Mouse (Mus musculus) kidney, adult 2 months (tissue): Measurements from ENCODE around the gene Stx8. TPM values are rescaled to one million over a fixed set of nuclear protein-coding genes. Genes with fewer than 3 reads are reported as not detected.

Experiments used
- DNase-seq: peaks from one replicate; pipeline ENCODE4 v3.0.0; 2021
- H3K27ac ChIP-seq: fragments of 200-500 bp; 2 replicates; pipeline ENCODE4 v1.5.1; 2012; ENCODE audit warnings: low read depth, low read length, control low read depth, inconsistent platforms; ENCODE audit not compliant: insufficient read depth
- H3K27me3 ChIP-seq: fragments of 200-500 bp; replicated peaks from 2 replicates; pipeline ENCODE4 v1.6.1; 2012; ENCODE audit warnings: mild to moderate bottlenecking, moderate library complexity, low read length, inconsistent platforms; ENCODE audit not compliant: control insufficient read depth, insufficient read depth
- H3K36me3 ChIP-seq: fragments of 200-500 bp; 2 replicates; pipeline ENCODE4 v1.6.1; 2012; ENCODE audit warnings: mild to moderate bottlenecking, moderate library complexity, low read length, inconsistent platforms; ENCODE audit not compliant: control insufficient read depth, insufficient read depth
- H3K4me1 ChIP-seq: fragments of 200-500 bp; 2 replicates; pipeline ENCODE4 v1.6.1; 2011; ENCODE audit warnings: low read length; ENCODE audit not compliant: control insufficient read depth, insufficient read depth
- H3K4me3 ChIP-seq: fragments of 200-500 bp; 2 replicates; pipeline ENCODE4 v1.5.1; 2011; ENCODE audit warnings: mild to moderate bottlenecking, low read depth, low read length, control low read depth; ENCODE audit not compliant: insufficient read depth
- CTCF ChIP-seq: fragments of 200-500 bp; conservative IDR thresholded peaks from 2 replicates; pipeline ENCODE4 v1.5.1; 2011; ENCODE audit warnings: low read depth, mild to moderate bottlenecking, control low read depth, low read length, moderate library complexity, mixed read lengths; ENCODE audit not compliant: insufficient read depth, insufficient read length
- POLR2A ChIP-seq: fragments of 200-500 bp; IDR thresholded peaks from one replicate; pipeline ENCODE4 v1.6.1; 2011; ENCODE audit warnings: low read depth, low read length, control low read depth
- WGBS: fragments of 180-500 bp; shearing (Covaris S2); methylation state at CpG from one replicate; pipeline ENCODE4 v1.1.7; 2018; 5-methylcytosine and 5-hydroxymethylcytosine counted together
- polyA plus RNA-seq: library from polyadenylated mRNA; depleted of rRNA; stranded (reverse); fragments of >200 nt; gene quantifications from 2 replicates; pipeline ENCODE4 v1.2.3, GENCODE M21; 2012

The Stx8 gene
- polyA plus RNA-seq, 1 experiment = 10.7 TPM

- Histone ChIP-seq H3K4me3 (no peak overlapping the region), H3K27me3 (no peaks in the 10 kb centered on the region), H3K36me3 (no peaks in the 10 kb centered on the region), H3K4me1 (peaks cover 8% of the 10 kb centered on the region), H3K27ac (0 out of 2 replicates have a peak overlapping the region, but pooled peaks have one; percentile 7)
- WGBS = 88% methylated on average over 11 of the region's 11 CpGs
- TF ChIP-seq POLR2A = no peak
- TF ChIP-seq CTCF = no peak
- DNase-seq = no peak
These were observed 67.4 kb downstream of the Stx8 start for GRCm38 (mm10) chr11:68033331-68033926.

DNA sequence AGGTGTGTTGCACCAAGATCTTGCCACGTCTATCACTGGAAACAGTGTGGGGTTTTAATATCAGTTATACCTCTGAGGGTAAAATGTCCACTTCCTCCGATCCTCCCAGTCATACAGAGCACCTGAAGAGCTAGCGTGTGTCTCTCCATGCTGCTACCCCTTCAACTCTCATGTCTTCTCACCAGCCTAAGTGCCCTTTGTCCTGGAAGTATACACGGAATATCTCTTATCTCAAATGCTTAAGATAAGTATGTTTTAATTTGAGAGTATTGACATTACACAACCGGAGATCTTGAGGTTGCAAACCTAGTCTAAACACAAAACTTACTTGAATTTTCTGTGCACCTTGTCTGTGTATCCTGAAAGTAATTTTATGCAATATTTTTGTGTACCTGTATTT, 68.4 kb downstream of the Stx8 start:
- Histone ChIP-seq H3K36me3 (no peaks in the 10 kb centered on the region), H3K27me3 (no peaks in the 10 kb centered on the region), H3K4me3 (no peak overlapping the region), H3K4me1 (peaks cover 8% of the 10 kb centered on the region), H3K27ac (no peak overlapping the region)
- no peak for DNase-seq
- 95% methylated on average over 5 of the region's 5 CpGs for WGBS
- TF ChIP-seq CTCF (no peak), POLR2A (no peak)

- TF ChIP-seq CTCF (no peak), POLR2A (no peak)
- Histone ChIP-seq H3K4me1 (peaks cover 8% of the 10 kb centered on the region), H3K27ac (no peak overlapping the region), H3K27me3 (no peaks in the 10 kb centered on the region), H3K4me3 (no peak overlapping the region), H3K36me3 (no peaks in the 10 kb centered on the region)
- DNase-seq = no peak
- 92% methylated on average over 4 of the region's 4 CpGs for WGBS
These were observed 69.4 kb downstream of the Stx8 start for GRCm38 (mm10) chr11:68035303-68035891.

DNA sequence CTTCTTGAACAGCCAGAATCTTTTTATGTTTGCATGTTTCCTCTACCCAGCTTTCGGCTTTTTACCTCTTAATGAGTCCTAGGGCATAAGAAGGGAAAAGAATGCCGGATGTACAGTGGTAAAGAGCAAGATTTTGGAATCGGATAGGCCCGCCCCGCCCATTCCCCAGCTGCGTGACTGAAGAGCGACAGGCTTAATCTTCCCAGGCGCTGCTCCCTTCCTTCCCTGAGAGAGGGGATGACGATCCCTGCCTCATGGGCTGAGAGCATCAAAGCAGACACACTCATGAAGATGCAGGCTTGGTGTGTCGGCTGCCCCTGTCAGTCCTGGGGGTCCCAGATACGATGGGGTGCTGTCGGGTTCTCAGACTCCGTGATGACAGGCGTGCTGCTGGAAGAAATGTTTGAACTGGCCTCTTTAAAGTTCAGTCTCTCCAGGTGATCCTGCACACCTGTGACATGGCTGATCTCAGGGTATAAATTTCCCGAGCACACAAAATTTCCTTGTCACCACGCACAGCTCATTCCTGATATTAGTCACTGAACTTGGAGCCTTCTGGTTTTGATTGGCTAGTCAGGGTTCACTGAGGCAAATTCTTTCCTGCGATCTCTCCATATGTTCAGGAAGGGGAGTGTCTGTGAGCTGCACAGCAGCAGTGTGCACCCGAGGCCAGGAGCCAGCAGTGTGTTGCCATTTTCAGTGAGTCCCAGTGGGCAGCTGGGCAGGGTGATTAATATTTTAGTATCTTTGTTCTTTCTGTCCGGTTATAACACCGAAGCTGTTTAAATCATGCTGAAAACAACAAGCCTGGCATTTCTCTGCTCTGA, 70.4 kb downstream of the Stx8 start:
- DNase-seq = no peak

DNA sequence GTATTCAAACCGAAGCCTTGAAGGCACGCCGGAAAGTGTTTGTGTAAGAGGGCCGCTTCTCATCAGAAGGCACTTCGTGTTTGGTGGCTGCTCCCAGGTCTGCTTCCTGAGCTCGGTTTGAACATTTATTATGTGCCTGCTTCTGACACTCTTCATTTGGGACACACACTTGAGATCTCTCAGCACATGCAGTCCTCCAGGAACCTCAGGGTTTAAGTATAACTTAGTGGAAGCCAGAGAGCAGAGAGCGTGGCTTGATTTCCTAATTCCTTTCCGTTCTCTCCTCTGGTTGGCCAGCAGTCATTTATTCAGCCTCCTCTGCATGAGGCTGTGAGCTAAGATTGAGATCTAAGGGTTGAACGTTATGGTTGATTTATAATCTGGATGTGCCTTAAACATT, 71.1 kb downstream of the Stx8 start:
- no peaks in the 10 kb centered on the region for H3K27me3 ChIP-seq
- H3K36me3 ChIP-seq = no peaks in the 10 kb centered on the region
- H3K4me3 ChIP-seq = no peak overlapping the region
- peak; percentile 41 for DNase-seq
- no peak overlapping the region for H3K27ac ChIP-seq
- TF ChIP-seq CTCF = no peak
- no peak for TF ChIP-seq POLR2A
- 53% methylated on average over 9 of the region's 9 CpGs for WGBS
- H3K4me1 ChIP-seq = peaks cover 8% of the 10 kb centered on the region

More for the DNA sequence above, 70.4 kb downstream of the Stx8 start:
- Histone ChIP-seq H3K36me3 (no peaks in the 10 kb centered on the region), H3K27me3 (no peaks in the 10 kb centered on the region), H3K4me3 (no peak overlapping the region), H3K4me1 (peaks cover 8% of the 10 kb centered on the region), H3K27ac (no peak overlapping the region)
- TF ChIP-seq POLR2A (no peak), CTCF (no peak)
- 77% methylated on average over 20 of the region's 20 CpGs for WGBS

DNA sequence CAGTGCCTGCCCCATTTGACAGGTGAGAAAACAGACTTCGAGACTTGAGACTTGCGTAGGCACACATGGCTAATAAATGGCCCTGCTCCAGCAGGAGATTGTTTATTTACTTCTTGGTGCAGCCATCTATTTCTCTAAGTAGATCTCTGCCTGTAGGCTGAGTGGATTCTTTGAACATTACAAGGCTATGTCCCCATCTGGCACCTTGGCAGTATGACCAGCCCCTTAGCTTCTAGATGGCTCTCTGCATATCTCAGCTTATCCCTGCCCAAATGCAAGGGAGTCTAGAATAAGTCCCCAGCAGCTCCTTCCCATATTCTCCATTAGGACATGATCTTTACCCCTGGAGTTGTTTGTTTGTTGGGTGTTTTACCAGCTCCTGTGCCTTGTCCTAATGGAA, 72.1 kb downstream of the Stx8 start:
- H3K36me3 ChIP-seq = no peaks in the 10 kb centered on the region
- 58% methylated on average over 2 of the region's 2 CpGs for whole genome bisulfite sequencing
- no peak for TF ChIP-seq CTCF
- no peak for TF ChIP-seq POLR2A
- peaks cover 6% of the 10 kb centered on the region for H3K4me1 ChIP-seq
- H3K27ac ChIP-seq = no peak overlapping the region
- no peak overlapping the region for H3K4me3 ChIP-seq
- H3K27me3 ChIP-seq = no peaks in the 10 kb centered on the region
- peak; percentile 34 for DNase-seq

DNA sequence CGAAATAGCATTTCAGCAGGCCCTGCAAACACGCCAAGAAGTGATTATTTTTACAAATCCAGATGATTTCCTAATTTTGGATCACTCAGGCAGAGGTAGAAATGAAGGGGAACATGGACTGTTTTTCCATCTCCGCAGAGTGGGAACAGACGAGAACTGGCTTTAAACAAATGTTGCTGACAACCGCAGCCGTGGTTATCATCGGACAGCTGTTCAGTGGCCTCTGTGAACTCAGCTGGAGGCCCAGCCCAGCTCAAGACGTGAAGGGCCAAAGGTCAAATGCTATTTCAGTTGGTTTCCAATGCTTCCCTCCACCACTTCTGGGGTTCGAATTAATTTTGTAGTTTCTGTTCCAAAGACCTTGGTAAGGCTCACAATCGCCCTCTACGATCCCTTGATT, 78.2 kb downstream of the Stx8 start:
- 53% methylated on average over 11 of the region's 11 CpGs for WGBS
- H3K27me3 ChIP-seq = no peaks in the 10 kb centered on the region
- TF ChIP-seq POLR2A = no peak
- no peaks in the 10 kb centered on the region for H3K36me3 ChIP-seq
- peak; percentile 73 for DNase-seq
- H3K4me1 ChIP-seq = no peaks in the 10 kb centered on the region
- no peak overlapping the region for H3K27ac ChIP-seq
- H3K4me3 ChIP-seq = no peak overlapping the region
